Comparison of ENCODE assay signal across 16 mouse cellular contexts in the genomic region with DNA sequence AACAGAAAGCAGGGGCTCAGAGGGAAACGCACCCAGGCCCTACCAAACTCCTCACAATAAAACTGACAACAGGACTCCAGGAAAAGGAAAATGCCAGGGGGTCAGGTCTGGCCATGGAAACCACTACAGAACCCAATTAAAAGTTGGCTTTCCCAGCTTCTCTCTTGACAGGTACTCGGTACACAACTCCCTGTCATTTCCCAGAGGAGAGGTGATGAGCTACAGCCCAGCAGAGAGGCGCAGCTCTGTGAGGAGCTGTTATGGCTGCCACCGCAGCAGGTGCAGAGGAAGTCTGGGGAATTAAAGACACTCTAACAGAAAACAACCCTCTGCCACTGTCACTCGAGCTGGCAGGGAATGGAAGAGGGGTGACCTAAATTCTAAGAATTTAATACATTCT.
"Had no signal": no experiment of that assay in that cellular context is flagged by ENCODE, and none has a peak within 500 bp of the region (broad histone marks: within the 10 kb centered on the region; RNA-seq: fewer than 3 reads in every experiment).

No protein-coding gene starts in this region.

- H3K36me3 ChIP-seq: limb, embryonic 15.5 days; liver, embryonic 12.5 days; midbrain, embryonic 13.5 days; stomach, embryonic 15.5 days had no signal

- H3K27ac ChIP-seq: kidney, postnatal 0 days; limb, embryonic 15.5 days; liver, embryonic 12.5 days; macrophage; midbrain, embryonic 13.5 days; stomach, embryonic 15.5 days had no signal

- ATAC-seq: liver, embryonic 12.5 days; midbrain, embryonic 13.5 days had no signal

- H3K9me3 ChIP-seq: limb, embryonic 15.5 days; liver, embryonic 12.5 days; midbrain, embryonic 13.5 days; stomach, embryonic 15.5 days had no signal

- H3K27me3 ChIP-seq: limb, embryonic 15.5 days; liver, embryonic 12.5 days; megakaryocyte, embryonic 14.5 days; midbrain, embryonic 13.5 days; stomach, embryonic 15.5 days had no signal

- H3K4me1 ChIP-seq: liver, embryonic 12.5 days; stomach, embryonic 15.5 days had no signal

- DNase-seq: kidney, adult 11 months; kidney, adult 9 months; kidney, postnatal 36 days; layer of hippocampus, adult 9-11 months; layer of hippocampus, postnatal 36 days; lung, embryonic 14.5 days; lung, postnatal 10 days; right cerebral cortex, postnatal 4 days; spleen, adult 18-20 months had no signal

- H3K4me2 ChIP-seq: limb, embryonic 15.5 days; liver, embryonic 12.5 days; lung, embryonic 14.5 days; midbrain, embryonic 13.5 days; stomach, embryonic 15.5 days had no signal

- H3K9ac ChIP-seq: limb, embryonic 15.5 days; liver, embryonic 12.5 days; lung, embryonic 14.5 days; midbrain, embryonic 13.5 days; stomach, embryonic 15.5 days had no signal

- H3K4me3 ChIP-seq: limb, embryonic 15.5 days; liver, embryonic 12.5 days; midbrain, embryonic 13.5 days; stomach, embryonic 15.5 days had no signal
